Mouse (Mus musculus) heart, adult 2 months (tissue): Measurements from ENCODE around the gene Sohlh1. TPM values are rescaled to one million over a fixed set of nuclear protein-coding genes. Genes with fewer than 3 reads are reported as not detected.
A peak's percentile ranks its signal among the peaks of the same experiment; 100 is the strongest.

ENCODE experiments used
- DNase-seq, 2 experiments: peaks; one replicate each; pipeline ENCODE4 v3.0.0; 2021
- H3K27ac ChIP-seq: fragments of 200-600 bp; 2 replicates; pipeline ENCODE4 v1.8.1; 2022
- H3K27me3 ChIP-seq: fragments of 200-500 bp; 2 replicates; pipeline ENCODE4 v1.6.1; 2012; ENCODE audit warnings: mild to moderate bottlenecking, low read length, inconsistent platforms, mixed read lengths; ENCODE audit not compliant: control insufficient read depth, insufficient read depth
- H3K36me3 ChIP-seq: fragments of 200-500 bp; 2 replicates; pipeline ENCODE4 v1.6.1; 2012; ENCODE audit warnings: low read length, inconsistent platforms; ENCODE audit not compliant: control insufficient read depth, insufficient read depth
- H3K4me1 ChIP-seq: fragments of 200-500 bp; 2 replicates; pipeline ENCODE4 v1.6.1; 2011; ENCODE audit warnings: low read length; ENCODE audit not compliant: control insufficient read depth, insufficient read depth
- H3K4me3 ChIP-seq: fragments of 200-600 bp; 2 replicates; pipeline ENCODE4 v1.8.1; 2022
- H3K79me2 ChIP-seq: fragments of 200-500 bp; replicated peaks from 2 replicates; pipeline ENCODE4 v1.6.1; 2012; ENCODE audit warnings: mild to moderate bottlenecking, inconsistent platforms, low read length, moderate library complexity, mixed read lengths; ENCODE audit not compliant: control insufficient read depth, insufficient read depth
- H3K9ac ChIP-seq: fragments of 200-500 bp; 2 replicates; pipeline ENCODE4 v1.6.1; 2012; ENCODE audit warnings: low read depth, mild to moderate bottlenecking, control low read depth, inconsistent platforms, low read length, mixed read lengths
- CTCF ChIP-seq: fragments of 200-600 bp; IDR thresholded peaks from 2 replicates; pipeline ENCODE4 v1.8.1; 2022; ENCODE audit warnings: antibody characterized with exemption, mild to moderate bottlenecking, moderate library complexity
- EP300 ChIP-seq: fragments of 200-500 bp; IDR thresholded peaks from 2 replicates; pipeline ENCODE4 v1.6.1; 2011; ENCODE audit warnings: low read depth, low read length, control low read depth; ENCODE audit not compliant: insufficient read depth
- POLR2A ChIP-seq: fragments of 200-500 bp; IDR thresholded peaks from 2 replicates; pipeline ENCODE4 v1.6.1; 2011; ENCODE audit warnings: mild to moderate bottlenecking, low read depth, low read length, control low read depth; ENCODE audit not compliant: insufficient read depth
- WGBS: fragments of 180-500 bp; shearing (Covaris S2); methylation state at CpG from one replicate; pipeline ENCODE4 v1.1.7; 2018; 5-methylcytosine and 5-hydroxymethylcytosine counted together
- intact Hi-C: fragments of 180-260 bp; cut with DNase I; formaldehyde crosslinking; loops from one replicate; pipeline ENCODE4 v1.15.1; 2025
- polyA plus RNA-seq: library from polyadenylated mRNA; depleted of rRNA; stranded (reverse); fragments of >200 nt; gene quantifications from 2 replicates; pipeline ENCODE4 v1.2.3, GENCODE M21; 2012; rRNA removed
- total RNA-seq, 2 experiments: library from RNA; stranded (reverse); gene quantifications; 2 replicates each; pipeline ENCODE4 v1.2.3; 2021

Gene Sohlh1
- total and polyA plus RNA-seq, 3 experiments = not detected

DNA sequence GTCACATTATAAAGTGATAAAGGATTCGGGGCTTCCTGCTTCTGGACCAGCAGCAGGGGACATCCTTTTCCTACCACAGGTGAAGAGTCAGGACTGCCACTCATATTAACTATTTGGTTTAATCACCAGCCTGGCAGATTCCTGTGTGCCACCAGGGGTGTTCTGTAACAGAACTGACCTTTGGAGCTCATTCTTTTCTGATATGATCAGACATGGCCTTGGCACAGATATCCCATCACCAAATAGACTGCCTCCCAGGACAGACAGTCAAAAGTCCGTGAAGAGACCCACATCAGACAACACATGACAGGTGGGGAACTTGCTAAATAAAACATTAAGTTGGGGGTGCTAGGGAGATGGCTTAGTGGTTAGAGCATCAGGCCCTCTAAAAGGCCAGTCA lies 35.3 kb downstream of the Sohlh1 start:
- no peaks in the 10 kb centered on the region for H3K36me3 ChIP-seq
- WGBS = 68% methylated on average over 2 of the region's 2 CpGs
- no peak for TF ChIP-seq CTCF
- no peak for TF ChIP-seq POLR2A
- no peak for TF ChIP-seq EP300
- no peak overlapping the region for H3K4me3 ChIP-seq
- no peaks in the 10 kb centered on the region for H3K27me3 ChIP-seq
- H3K4me1 ChIP-seq = no peaks in the 10 kb centered on the region
- no peaks in the 10 kb centered on the region for H3K79me2 ChIP-seq
- intact Hi-C loops = no loop called here
- no peak for DNase-seq
- no peak overlapping the region for H3K9ac ChIP-seq
- no peak overlapping the region for H3K27ac ChIP-seq

- intact Hi-C loops = no loop called here
- H3K4me3 ChIP-seq = no peak overlapping the region
Measured at GRCm38 (mm10) chr2:25798065-25798464, 49.0 kb downstream of the Sohlh1 start.

GRCm38 (mm10) chr2:25797635-25798034 lies 49.4 kb downstream of the Sohlh1 start:
- WGBS = 20% methylated on average over 2 of the region's 2 CpGs
- Histone ChIP-seq H3K9ac (no peak overlapping the region), H3K36me3 (no peaks in the 10 kb centered on the region), H3K27me3 (no peaks in the 10 kb centered on the region), H3K4me3 (no peak overlapping the region), H3K4me1 (no peaks in the 10 kb centered on the region), H3K27ac (no peak overlapping the region), H3K79me2 (no peaks in the 10 kb centered on the region)
- DNase-seq = peak; percentile 10 to 35
- intact Hi-C loops = no loop called here
- TF ChIP-seq POLR2A (no peak), CTCF (no peak), EP300 (no peak)

More at GRCm38 (mm10) chr2:25798065-25798464, 49.0 kb downstream of the Sohlh1 start:
- H3K27ac ChIP-seq = no peak overlapping the region
- no peaks in the 10 kb centered on the region for H3K27me3 ChIP-seq
- DNase-seq = no peak
- H3K9ac ChIP-seq = no peak overlapping the region
- no peaks in the 10 kb centered on the region for H3K4me1 ChIP-seq
- no peaks in the 10 kb centered on the region for H3K79me2 ChIP-seq
- 22% methylated on average over 5 of the region's 5 CpGs for WGBS
- no peaks in the 10 kb centered on the region for H3K36me3 ChIP-seq
- TF ChIP-seq CTCF (no peak), POLR2A (no peak), EP300 (no peak)

Other genes with a start within 250 kb of the Sohlh1 start
- gene Rabl6, start 238.7 kb downstream of the Sohlh1 start, total RNA-seq = 10 to 100 TPM; 61.2 to 65.3 TPM
- gene Rabl6, start 238.7 kb downstream of the Sohlh1 start, polyA plus RNA-seq = 48.8 and 56.0 TPM in 2 replicates
- gene Ccdc183, start 229.6 kb downstream of the Sohlh1 start, total RNA-seq = not detected
- gene Ccdc183, start 229.6 kb downstream of the Sohlh1 start, polyA plus RNA-seq = not detected in 2 replicates
- 10 to 100 TPM; 29.4 to 32.6 TPM for gene Tmem141, start 225.2 kb downstream of the Sohlh1 start, total RNA-seq
- gene Tmem141, start 225.2 kb downstream of the Sohlh1 start, polyA plus RNA-seq = 49.2 and 73.7 TPM in 2 replicates
- gene Fcna, start 219.2 kb downstream of the Sohlh1 start, total RNA-seq = 1 to 10 TPM; 4.8 to 6.8 TPM
- 3.4 and 4.0 TPM in 2 replicates for gene Fcna, start 219.2 kb downstream of the Sohlh1 start, polyA plus RNA-seq
- gene Lcn8, start 194.1 kb downstream of the Sohlh1 start, total RNA-seq = 1 to 10 TPM in 1 of 2 experiments, under 1 TPM in 1; 0.98 to 1.2 TPM
- gene Lcn8, start 194.1 kb downstream of the Sohlh1 start, polyA plus RNA-seq = 0.20 TPM in 1 of 2 replicates, not detected in the other
- not detected for gene Lcn5, start 189.3 kb downstream of the Sohlh1 start, total RNA-seq
- not detected in 2 replicates for gene Lcn5, start 189.3 kb downstream of the Sohlh1 start, polyA plus RNA-seq
- gene Lcn6, start 170.5 kb downstream of the Sohlh1 start, total RNA-seq = not detected
- not detected in 2 replicates for gene Lcn6, start 170.5 kb downstream of the Sohlh1 start, polyA plus RNA-seq
- gene Lcn10, start 164.5 kb downstream of the Sohlh1 start, total RNA-seq = not detected
- not detected in 2 replicates for gene Lcn10, start 164.5 kb downstream of the Sohlh1 start, polyA plus RNA-seq
- gene Obp2a, start 147.2 kb downstream of the Sohlh1 start, total RNA-seq = not detected
- not detected in 2 replicates for gene Obp2a, start 147.2 kb downstream of the Sohlh1 start, polyA plus RNA-seq
- 10 to 100 TPM; 12.7 to 14.8 TPM for gene Bmyc, start 140.5 kb downstream of the Sohlh1 start, total RNA-seq
- gene Bmyc, start 140.5 kb downstream of the Sohlh1 start, polyA plus RNA-seq = 11.9 and 21.2 TPM in 2 replicates
- not detected for gene Obp2b, start 110.2 kb downstream of the Sohlh1 start, total RNA-seq
- not detected in 2 replicates for gene Obp2b, start 110.2 kb downstream of the Sohlh1 start, polyA plus RNA-seq
- not detected for gene Lcn3, start 81.7 kb downstream of the Sohlh1 start, total RNA-seq
- gene Lcn3, start 81.7 kb downstream of the Sohlh1 start, polyA plus RNA-seq = not detected in 2 replicates
- gene Lcn11, start 70.2 kb downstream of the Sohlh1 start, total RNA-seq = not detected
- gene Lcn11, start 70.2 kb downstream of the Sohlh1 start, polyA plus RNA-seq = not detected in 2 replicates
- not detected for gene Gm13539, start 65.0 kb downstream of the Sohlh1 start, total RNA-seq
- gene Gm13539, start 65.0 kb downstream of the Sohlh1 start, polyA plus RNA-seq = not detected in 2 replicates
- gene Glt6d1, start 31.4 kb downstream of the Sohlh1 start, total RNA-seq = not detected
- not detected in 2 replicates for gene Glt6d1, start 31.4 kb downstream of the Sohlh1 start, polyA plus RNA-seq
- not detected for gene Lcn9, start 24.1 kb downstream of the Sohlh1 start, total RNA-seq
- gene Lcn9, start 24.1 kb downstream of the Sohlh1 start, polyA plus RNA-seq = not detected in 2 replicates
- gene Kcnt1, start 16.5 kb upstream of the Sohlh1 start, total RNA-seq = under 1 TPM; 0.55 to 0.66 TPM
- 0.92 and 0.97 TPM in 2 replicates for gene Kcnt1, start 16.5 kb upstream of the Sohlh1 start, polyA plus RNA-seq
- gene Camsap1, start 136.0 kb upstream of the Sohlh1 start, total RNA-seq = 10 to 100 TPM; 38.9 to 45.1 TPM
- 7.4 and 13.5 TPM in 2 replicates for gene Camsap1, start 136.0 kb upstream of the Sohlh1 start, polyA plus RNA-seq
- gene Ubac1, start 174.5 kb upstream of the Sohlh1 start, total RNA-seq = 10 to 100 TPM; 86.3 to 92.0 TPM
- gene Ubac1, start 174.5 kb upstream of the Sohlh1 start, polyA plus RNA-seq = 116 and 139 TPM in 2 replicates